Mouse (Mus musculus): ENCODE data around the gene Max. TPM values are rescaled to one million over a fixed set of nuclear protein-coding genes. Genes with fewer than 3 reads are reported as not detected.

Max gene
- polyA plus RNA-seq, 1 experiment from 2014 or later, result 12.6 TPM

- H3K4me3 ChIP-seq, result no peak overlapping the region
- peaks cover 56% of the 10 kb centered on the region for H3K4me1 ChIP-seq
- ATAC-seq, result no peak
- H3K9ac ChIP-seq, result no peak overlapping the region
- H3K27ac ChIP-seq, result peak overlapping the region; percentile 41
- no peaks in the 10 kb centered on the region for H3K27me3 ChIP-seq (replicated peaks)
- no peaks in the 10 kb centered on the region for H3K9me3 ChIP-seq (replicated peaks)
- peaks cover 49% of the 10 kb centered on the region for H3K36me3 ChIP-seq
- WGBS (ENCODE audit: insufficient replicate concordance), result 68% methylated on average over 14 of the region's 14 CpGs
- H3K4me2 ChIP-seq, result no peak overlapping the region
Measured at GRCm38 (mm10) chr12:76931739-76932687, 30.0 kb downstream of the Max start.

- Histone ChIP-seq H3K4me1 (peaks cover 59% of the 10 kb centered on the region), H3K9ac (no peak overlapping the region), H3K27me3 (replicated peaks) (no peaks in the 10 kb centered on the region), H3K27ac (no peak overlapping the region), H3K4me2 (peak overlapping the region; percentile 21), H3K9me3 (replicated peaks) (no peaks in the 10 kb centered on the region), H3K4me3 (no peak overlapping the region), H3K36me3 (peaks cover 31% of the 10 kb centered on the region)
- peak; percentile 95 for ATAC-seq
- 33% methylated on average over 6 of the region's 6 CpGs for WGBS (ENCODE audit: insufficient replicate concordance)
Measured at GRCm38 (mm10) chr12:76930177-76930576, 31.8 kb downstream of the Max start.

GRCm38 (mm10) chr12:76927539-76927938 is 34.5 kb downstream of the Max start:
- no peak overlapping the region for H3K27ac ChIP-seq
- no peaks in the 10 kb centered on the region for H3K9me3 ChIP-seq (replicated peaks)
- 67% methylated on average over 10 of the region's 10 CpGs for WGBS (ENCODE audit: insufficient replicate concordance)
- H3K27me3 ChIP-seq (replicated peaks), result no peaks in the 10 kb centered on the region
- ATAC-seq, result no peak
- peaks cover 44% of the 10 kb centered on the region for H3K4me1 ChIP-seq
- peaks cover 16% of the 10 kb centered on the region; the same call in 1 of the 2 replicates for H3K36me3 ChIP-seq
- no peak overlapping the region for H3K4me2 ChIP-seq
- H3K4me3 ChIP-seq, result no peak overlapping the region
- H3K9ac ChIP-seq, result no peak overlapping the region

GRCm38 (mm10) chr12:76927012-76927411 is 35.0 kb downstream of the Max start:
- no peak for ATAC-seq
- no peak overlapping the region for H3K9ac ChIP-seq
- peaks cover 15% of the 10 kb centered on the region for H3K36me3 ChIP-seq
- H3K4me1 ChIP-seq, result peaks cover 39% of the 10 kb centered on the region
- H3K9me3 ChIP-seq (replicated peaks), result no peaks in the 10 kb centered on the region
- no peaks in the 10 kb centered on the region for H3K27me3 ChIP-seq (replicated peaks)
- no peak overlapping the region for H3K4me3 ChIP-seq
- H3K4me2 ChIP-seq, result no peak overlapping the region
- WGBS (ENCODE audit: insufficient replicate concordance), result 83% methylated on average over 3 of the region's 3 CpGs
- H3K27ac ChIP-seq, result no peak overlapping the region

GRCm38 (mm10) chr12:76926338-76926945 is 35.6 kb downstream of the Max start:
- H3K4me2 ChIP-seq, result no peak overlapping the region
- no peaks in the 10 kb centered on the region for H3K27me3 ChIP-seq (replicated peaks)
- no peak for ATAC-seq
- peaks cover 34% of the 10 kb centered on the region for H3K4me1 ChIP-seq
- WGBS (ENCODE audit: insufficient replicate concordance), result 73% methylated on average over 10 of the region's 10 CpGs
- peaks cover 19% of the 10 kb centered on the region for H3K36me3 ChIP-seq
- H3K9ac ChIP-seq, result no peak overlapping the region
- no peaks in the 10 kb centered on the region for H3K9me3 ChIP-seq (replicated peaks)
- no peak overlapping the region for H3K4me3 ChIP-seq
- no peak overlapping the region for H3K27ac ChIP-seq

- Histone ChIP-seq H3K27ac (no peak overlapping the region), H3K4me3 (no peak overlapping the region), H3K4me1 (peaks cover 26% of the 10 kb centered on the region), H3K36me3 (peaks cover 33% of the 10 kb centered on the region), H3K27me3 (replicated peaks) (no peaks in the 10 kb centered on the region), H3K9me3 (replicated peaks) (no peaks in the 10 kb centered on the region), H3K4me2 (no peak overlapping the region), H3K9ac (no peak overlapping the region)
- WGBS (ENCODE audit: insufficient replicate concordance), result 80% methylated on average over 10 of the region's 10 CpGs
- ATAC-seq, result no peak
Measured at GRCm38 (mm10) chr12:76924904-76925604, 36.9 kb downstream of the Max start.

GRCm38 (mm10) chr12:76923118-76923517 is 38.9 kb downstream of the Max start:
- H3K4me1 ChIP-seq, result peaks cover 29% of the 10 kb centered on the region
- ATAC-seq, result no peak
- H3K27me3 ChIP-seq (replicated peaks), result no peaks in the 10 kb centered on the region
- no peak overlapping the region for H3K4me2 ChIP-seq
- H3K9ac ChIP-seq, result no peak overlapping the region
- 80% methylated on average over 8 of the region's 8 CpGs for WGBS (ENCODE audit: insufficient replicate concordance)
- H3K36me3 ChIP-seq, result peaks cover 41% of the 10 kb centered on the region
- H3K27ac ChIP-seq, result no peak overlapping the region
- H3K9me3 ChIP-seq (replicated peaks), result no peaks in the 10 kb centered on the region
- no peak overlapping the region for H3K4me3 ChIP-seq

GRCm38 (mm10) chr12:76920990-76921389 is 41.0 kb downstream of the Max start:
- peaks cover 62% of the 10 kb centered on the region for H3K36me3 ChIP-seq
- peaks cover 44% of the 10 kb centered on the region for H3K4me1 ChIP-seq
- H3K4me3 ChIP-seq, result no peak overlapping the region
- no peaks in the 10 kb centered on the region for H3K9me3 ChIP-seq (replicated peaks)
- H3K27me3 ChIP-seq (replicated peaks), result no peaks in the 10 kb centered on the region
- no peak for ATAC-seq
- H3K4me2 ChIP-seq, result no peak overlapping the region
- WGBS (ENCODE audit: insufficient replicate concordance), result 89% methylated on average over 8 of the region's 8 CpGs
- no peak overlapping the region for H3K9ac ChIP-seq
- peak overlapping the region; percentile 32; the same call in 1 of the 2 replicates for H3K27ac ChIP-seq

- peaks cover 46% of the 10 kb centered on the region for H3K4me1 ChIP-seq
- no peak overlapping the region for H3K4me3 ChIP-seq
- ATAC-seq, result no peak
- no peak overlapping the region for H3K4me2 ChIP-seq
- peaks cover 64% of the 10 kb centered on the region for H3K36me3 ChIP-seq
- H3K9ac ChIP-seq, result no peak overlapping the region
- 78% methylated on average over 6 of the region's 6 CpGs for WGBS (ENCODE audit: insufficient replicate concordance)
- H3K27ac ChIP-seq, result no peak overlapping the region
- H3K9me3 ChIP-seq (replicated peaks), result no peaks in the 10 kb centered on the region
- no peaks in the 10 kb centered on the region for H3K27me3 ChIP-seq (replicated peaks)
Measured at GRCm38 (mm10) chr12:76920398-76920797, 41.6 kb downstream of the Max start.

- H3K4me2 ChIP-seq, result no peak overlapping the region
- H3K27me3 ChIP-seq (replicated peaks), result no peaks in the 10 kb centered on the region
- peak overlapping the region; percentile 79 for H3K27ac ChIP-seq
- no peaks in the 10 kb centered on the region for H3K9me3 ChIP-seq (replicated peaks)
- H3K36me3 ChIP-seq, result peaks cover 78% of the 10 kb centered on the region
- H3K4me3 ChIP-seq, result no peak overlapping the region
- 70% methylated on average over 3 of the region's 3 CpGs for WGBS (ENCODE audit: insufficient replicate concordance)
- ATAC-seq, result no peak
- H3K4me1 ChIP-seq, result peaks cover 53% of the 10 kb centered on the region
- H3K9ac ChIP-seq, result 0 out of 2 replicates have a peak overlapping the region, but pooled peaks have one; percentile 3
Measured at GRCm38 (mm10) chr12:76918855-76919254, 43.1 kb downstream of the Max start.

- Histone ChIP-seq H3K4me1 (peaks cover 53% of the 10 kb centered on the region), H3K4me2 (peak overlapping the region; percentile 44), H3K9ac (peak overlapping the region; percentile 3; the same call in 1 of the 2 replicates), H3K27ac (peak overlapping the region; percentile 79), H3K4me3 (no peak overlapping the region), H3K36me3 (peaks cover 86% of the 10 kb centered on the region), H3K9me3 (replicated peaks) (no peaks in the 10 kb centered on the region), H3K27me3 (replicated peaks) (no peaks in the 10 kb centered on the region)
- ATAC-seq, result peak; percentile 65
- 62% methylated on average over 6 of the region's 6 CpGs for WGBS (ENCODE audit: insufficient replicate concordance)
Measured at GRCm38 (mm10) chr12:76918113-76918512, 43.9 kb downstream of the Max start.

Data from liver, embryonic 12.5 days (tissue).